Mouse (Mus musculus): ENCODE data around the gene Ctr9. TPM values are rescaled to one million over a fixed set of nuclear protein-coding genes. Genes with fewer than 3 reads are reported as not detected.

Ctr9 gene
- polyA plus RNA-seq, 1 experiment from 2014 or later: 68.3 TPM

Other genes starting within 250 kb of the Ctr9 start
- gene Rnf141, start 184.5 kb upstream of the Ctr9 start, polyA plus RNA-seq (2015; fragmentation: Nextera tagmentation; extraction: Ambion mirVana): 35.2 and 35.8 TPM in 2 replicates
- gene Lyve1, start 165.7 kb upstream of the Ctr9 start, polyA plus RNA-seq (2015; fragmentation: Nextera tagmentation; extraction: Ambion mirVana): 5.7 and 6.7 TPM in 2 replicates
- gene Mrvi1, start 46.5 kb upstream of the Ctr9 start, polyA plus RNA-seq (2015; fragmentation: Nextera tagmentation; extraction: Ambion mirVana): 1.4 and 3.1 TPM in 2 replicates
- gene Eif4g2, start 54.1 kb downstream of the Ctr9 start, polyA plus RNA-seq (2015; fragmentation: Nextera tagmentation; extraction: Ambion mirVana): 876 and 927 TPM in 2 replicates